ENCODE assay signal across 15 mouse cellular contexts in genomic region chr2:24692371-24692770, GRCm38 (mm10).
"Had no signal": no experiment of that assay in that cellular context is flagged by ENCODE, and none has a peak within 500 bp of the region (broad histone marks: within the 10 kb centered on the region; RNA-seq: fewer than 3 reads in every experiment).

No protein-coding gene starts in this region.

- ATAC-seq: midbrain, embryonic 13.5 days had no signal

- DNase-seq: kidney, adult 11 months; kidney, adult 9 months; kidney, postnatal 36 days; layer of hippocampus, adult 9-11 months; lung, adult 18-20 months; right cerebral cortex, adult 18-20 months; right cerebral cortex, postnatal 25 days; thymus, adult 2 months; thymus, postnatal 25 days had no signal

- H3K9ac ChIP-seq: limb, embryonic 13.5 days; liver, embryonic 14.5 days; midbrain, embryonic 13.5 days; neural tube, embryonic 15.5 days had no signal

- H3K27me3 ChIP-seq: limb, embryonic 13.5 days; midbrain, embryonic 13.5 days; neural tube, embryonic 15.5 days had no signal

- H3K9me3 ChIP-seq: limb, embryonic 13.5 days; midbrain, embryonic 13.5 days; neural tube, embryonic 15.5 days had no signal

- H3K36me3 ChIP-seq: limb, embryonic 13.5 days had no signal

- H3K4me2 ChIP-seq: limb, embryonic 13.5 days; midbrain, embryonic 13.5 days; neural tube, embryonic 15.5 days had no signal

- H3K4me3 ChIP-seq: limb, embryonic 13.5 days; midbrain, embryonic 13.5 days; myocyte; neural tube, embryonic 15.5 days had no signal

- H3K4me1 ChIP-seq: limb, embryonic 13.5 days; midbrain, embryonic 13.5 days; neural tube, embryonic 15.5 days had no signal

- H3K27ac ChIP-seq: kidney, postnatal 0 days; limb, embryonic 13.5 days; liver, embryonic 14.5 days; midbrain, embryonic 13.5 days; neural tube, embryonic 15.5 days had no signal
